Mouse (Mus musculus) hindbrain, postnatal 0 days (tissue): ENCODE results near the gene Alk. TPM values are rescaled to one million over a fixed set of nuclear protein-coding genes. Genes with fewer than 3 reads are reported as not detected.

Source experiments
- ATAC-seq: fragments of 200-750 bp; cut with Nextera tagmentation; 2 replicates; pipeline ENCODE4 v1.8.0; 2017; ENCODE audit warnings: mild to moderate bottlenecking, moderate TSS enrichment, moderate library complexity
- DNase-seq: peaks from one replicate; pipeline ENCODE4 v3.0.0-alpha.2; 2015; ENCODE audit warnings: low spot score
- H3K27ac ChIP-seq: fragments of 300-500 bp; sonication (generic); 2 replicates; pipeline ENCODE4 v1.5.1; 2014; ENCODE audit warnings: mild to moderate bottlenecking
- H3K27me3 ChIP-seq: fragments of 300-500 bp; sonication (generic); 2 replicates; pipeline ENCODE4 v1.6.1; 2014; ENCODE audit warnings: low read length, mixed read lengths; ENCODE audit not compliant: insufficient read depth
- H3K36me3 ChIP-seq: fragments of 300-500 bp; sonication (generic); 2 replicates; pipeline ENCODE4 v1.6.1; 2014; ENCODE audit warnings: low read length, mixed read lengths; ENCODE audit not compliant: insufficient read depth
- H3K4me1 ChIP-seq: fragments of 300-500 bp; sonication (generic); 2 replicates; pipeline ENCODE4 v1.6.1; 2014; ENCODE audit warnings: antibody characterized with exemption, low read length, mixed read lengths; ENCODE audit not compliant: insufficient read depth
- H3K4me2 ChIP-seq: fragments of 300-500 bp; sonication (generic); 2 replicates; pipeline ENCODE4 v1.6.1; 2014; ENCODE audit warnings: low read depth, mild to moderate bottlenecking, low read length, moderate library complexity, mixed read lengths
- H3K4me3 ChIP-seq: fragments of 300-500 bp; sonication (generic); 2 replicates; pipeline ENCODE4 v1.5.1; 2014; ENCODE audit warnings: low read length
- H3K9ac ChIP-seq: fragments of 300-500 bp; sonication (generic); replicated peaks from 2 replicates; pipeline ENCODE4 v1.6.1; 2014; ENCODE audit warnings: mild to moderate bottlenecking, low read length, moderate library complexity, mixed read lengths
- H3K9me3 ChIP-seq: fragments of 300-500 bp; sonication (generic); 2 replicates; pipeline ENCODE4 v1.6.1; 2016; ENCODE audit warnings: low read length, mixed read lengths
- CTCF ChIP-seq: IDR thresholded peaks from 2 replicates; pipeline ENCODE4 v1.5.1; 2016; ENCODE audit warnings: antibody characterized with exemption, control low read depth, low read depth
- WGBS: fragments of 180-500 bp; shearing (Covaris S2); extraction: QIAGEN DNeasy Blood & Tissue Kit; methylation state at CpG from one replicate; pipeline ENCODE4 v1.1.7; 2014; 5-methylcytosine and 5-hydroxymethylcytosine counted together
- polyA plus RNA-seq: library from polyadenylated mRNA; unstranded; fragments of >200 nt; fragmentation: Nextera tagmentation; extraction: Ambion mirVana; gene quantifications from 2 replicates; pipeline ENCODE4 v1.2.1, GENCODE M21; 2015
- total RNA-seq: library from RNA; depleted of rRNA; stranded (reverse); fragments of >200 nt; gene quantifications from 2 replicates; pipeline ENCODE4 v1.2.3, GENCODE M21; 2014

The Alk gene
- total and polyA plus RNA-seq, 2 experiments from 2014 or later: 3.4 to 17.1 TPM

GRCm38 (mm10) chr17:72271640-72272039 lies 332.8 kb downstream of the Alk start:
- TF ChIP-seq CTCF: no peak
- no peak for DNase-seq
- ATAC-seq: no peak
- Histone ChIP-seq H3K4me2 (no peak overlapping the region), H3K27ac (no peak overlapping the region), H3K4me3 (no peak overlapping the region), H3K9me3 (no peaks in the 10 kb centered on the region), H3K27me3 (no peaks in the 10 kb centered on the region), H3K9ac (no peak overlapping the region), H3K4me1 (no peaks in the 10 kb centered on the region), H3K36me3 (no peaks in the 10 kb centered on the region)
- 83% methylated on average over 1 of the region's 1 CpGs for WGBS

GRCm38 (mm10) chr17:72268529-72268928 lies 335.9 kb downstream of the Alk start:
- H3K4me1 ChIP-seq: peaks cover 8% of the 10 kb centered on the region; the same call in 1 of the 2 replicates
- no peak overlapping the region for H3K4me3 ChIP-seq
- no peak for DNase-seq
- ATAC-seq: no peak
- H3K27me3 ChIP-seq: no peaks in the 10 kb centered on the region
- no peaks in the 10 kb centered on the region for H3K9me3 ChIP-seq
- H3K9ac ChIP-seq: no peak overlapping the region
- WGBS: 80% methylated on average over 5 of the region's 5 CpGs
- H3K4me2 ChIP-seq: no peak overlapping the region
- no peaks in the 10 kb centered on the region for H3K36me3 ChIP-seq
- H3K27ac ChIP-seq: no peak overlapping the region
- no peak for TF ChIP-seq CTCF

- H3K9me3 ChIP-seq: no peaks in the 10 kb centered on the region
- no peak overlapping the region for H3K27ac ChIP-seq
- H3K27me3 ChIP-seq: no peaks in the 10 kb centered on the region
- no peak overlapping the region for H3K4me3 ChIP-seq
- DNase-seq (peak; percentile 41), ATAC-seq (no peak)
- H3K36me3 ChIP-seq: no peaks in the 10 kb centered on the region
- TF ChIP-seq CTCF: no peak
- H3K4me2 ChIP-seq: no peak overlapping the region
- WGBS: 77% methylated on average over 9 of the region's 9 CpGs
- no peak overlapping the region for H3K9ac ChIP-seq
- H3K4me1 ChIP-seq: peaks cover 8% of the 10 kb centered on the region; the same call in 1 of the 2 replicates
These were observed 339.0 kb downstream of the Alk start for GRCm38 (mm10) chr17:72265171-72266022.

- WGBS: 60% methylated on average over 5 of the region's 5 CpGs
- Histone ChIP-seq H3K27me3 (no peaks in the 10 kb centered on the region), H3K27ac (no peak overlapping the region), H3K36me3 (no peaks in the 10 kb centered on the region), H3K4me3 (no peak overlapping the region), H3K9me3 (no peaks in the 10 kb centered on the region), H3K4me2 (no peak overlapping the region), H3K4me1 (no peaks in the 10 kb centered on the region), H3K9ac (no peak overlapping the region)
- DNase-seq (no peak), ATAC-seq (no peak)
- no peak for TF ChIP-seq CTCF
These were observed 351.0 kb downstream of the Alk start for GRCm38 (mm10) chr17:72253411-72253810.

GRCm38 (mm10) chr17:72251554-72251953 lies 352.9 kb downstream of the Alk start:
- Histone ChIP-seq H3K27me3 (no peaks in the 10 kb centered on the region), H3K4me3 (no peak overlapping the region), H3K36me3 (no peaks in the 10 kb centered on the region), H3K4me2 (no peak overlapping the region), H3K9ac (no peak overlapping the region), H3K9me3 (no peaks in the 10 kb centered on the region), H3K4me1 (no peaks in the 10 kb centered on the region), H3K27ac (no peak overlapping the region)
- DNase-seq (no peak), ATAC-seq (no peak)
- no peak for TF ChIP-seq CTCF
- 89% methylated on average over 4 of the region's 4 CpGs for WGBS

GRCm38 (mm10) chr17:72250482-72251405 lies 353.7 kb downstream of the Alk start:
- no peak overlapping the region for H3K9ac ChIP-seq
- peak; percentile 73 for DNase-seq
- no peaks in the 10 kb centered on the region for H3K4me1 ChIP-seq
- no peaks in the 10 kb centered on the region for H3K27me3 ChIP-seq
- H3K9me3 ChIP-seq: no peaks in the 10 kb centered on the region
- H3K36me3 ChIP-seq: no peaks in the 10 kb centered on the region
- H3K4me3 ChIP-seq: no peak overlapping the region
- no peak overlapping the region for H3K4me2 ChIP-seq
- 55% methylated on average over 7 of the region's 7 CpGs for WGBS
- peak; percentile 47; the same call in 1 of the 2 replicates for ATAC-seq
- no peak for TF ChIP-seq CTCF
- no peak overlapping the region for H3K27ac ChIP-seq
